Mouse (Mus musculus) forelimb bud, embryonic 11.5 days (tissue): Measurements from ENCODE around the gene Wdr93.
A peak's percentile ranks its signal among the peaks of the same experiment; 100 is the strongest.

Source experiments
- DNase-seq: peaks from one replicate; pipeline ENCODE4 v3.0.0-alpha.2; 2012; ENCODE audit warnings: low read depth, low spot score

The Wdr93 gene

GRCm38 (mm10) chr7:79742659-79743536 is at the start of gene Wdr93, which contains the start of gene Pex11a:
TSS of gene Wdr93 (plus strand) at chr7:79743163.
TSS of gene Pex11a (minus strand) at chr7:79743131.
- DNase-seq, result peak; percentile 79

GRCm38 (mm10) chr7:79696495-79696894 is 46.5 kb upstream of the Wdr93 start:
- no peak for DNase-seq

GRCm38 (mm10) chr7:79702755-79703154 is 40.2 kb upstream of the Wdr93 start:
- no peak for DNase-seq

DNA sequence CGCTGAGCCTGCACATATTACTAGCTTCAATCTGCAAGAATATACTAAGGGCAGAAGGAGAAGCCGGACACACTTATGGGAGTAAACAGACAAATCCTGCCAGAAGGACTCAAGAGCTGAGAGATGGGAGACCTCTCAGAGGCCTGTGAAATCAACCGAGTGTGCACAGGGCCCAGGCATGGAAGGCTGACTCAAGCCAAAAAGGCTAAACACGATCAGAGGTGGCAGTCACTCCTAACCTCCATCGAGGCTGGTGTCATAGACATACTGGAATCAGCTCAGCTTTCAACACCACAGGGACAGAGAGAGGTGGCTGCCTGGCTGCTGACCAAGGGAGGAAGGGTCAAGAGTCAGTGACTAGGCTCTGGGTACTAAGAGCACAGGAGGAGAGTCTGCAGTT is 37.8 kb upstream of the Wdr93 start:
- no peak for DNase-seq

DNA sequence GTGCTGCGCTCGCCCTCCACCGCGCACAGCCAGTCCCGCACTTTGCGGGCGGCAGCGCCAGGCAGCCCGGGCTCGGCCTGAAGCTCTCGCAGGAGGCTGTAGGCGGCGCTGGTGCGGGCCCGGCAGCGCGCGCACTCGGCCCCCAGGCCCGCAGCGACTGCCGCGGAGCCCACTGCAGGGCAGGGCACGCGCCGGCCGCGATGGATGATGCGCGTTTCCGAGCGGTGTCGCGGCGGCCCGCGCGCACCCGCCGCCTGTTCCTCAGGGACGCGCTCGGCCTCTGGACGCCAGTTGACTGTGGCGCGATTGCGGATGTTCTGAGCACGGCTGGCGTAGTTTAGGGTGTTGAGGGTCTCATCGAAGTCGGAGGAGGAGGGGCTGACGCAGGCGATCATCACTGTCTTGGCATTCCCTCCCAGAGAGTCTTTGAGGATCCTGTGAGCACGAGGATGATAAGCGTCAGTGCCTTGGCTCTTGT is 32.8 kb upstream of the Wdr93 start:
- peak; percentile 65 for DNase-seq

GRCm38 (mm10) chr7:79710831-79711230 is 32.1 kb upstream of the Wdr93 start:
- no peak for DNase-seq

DNA sequence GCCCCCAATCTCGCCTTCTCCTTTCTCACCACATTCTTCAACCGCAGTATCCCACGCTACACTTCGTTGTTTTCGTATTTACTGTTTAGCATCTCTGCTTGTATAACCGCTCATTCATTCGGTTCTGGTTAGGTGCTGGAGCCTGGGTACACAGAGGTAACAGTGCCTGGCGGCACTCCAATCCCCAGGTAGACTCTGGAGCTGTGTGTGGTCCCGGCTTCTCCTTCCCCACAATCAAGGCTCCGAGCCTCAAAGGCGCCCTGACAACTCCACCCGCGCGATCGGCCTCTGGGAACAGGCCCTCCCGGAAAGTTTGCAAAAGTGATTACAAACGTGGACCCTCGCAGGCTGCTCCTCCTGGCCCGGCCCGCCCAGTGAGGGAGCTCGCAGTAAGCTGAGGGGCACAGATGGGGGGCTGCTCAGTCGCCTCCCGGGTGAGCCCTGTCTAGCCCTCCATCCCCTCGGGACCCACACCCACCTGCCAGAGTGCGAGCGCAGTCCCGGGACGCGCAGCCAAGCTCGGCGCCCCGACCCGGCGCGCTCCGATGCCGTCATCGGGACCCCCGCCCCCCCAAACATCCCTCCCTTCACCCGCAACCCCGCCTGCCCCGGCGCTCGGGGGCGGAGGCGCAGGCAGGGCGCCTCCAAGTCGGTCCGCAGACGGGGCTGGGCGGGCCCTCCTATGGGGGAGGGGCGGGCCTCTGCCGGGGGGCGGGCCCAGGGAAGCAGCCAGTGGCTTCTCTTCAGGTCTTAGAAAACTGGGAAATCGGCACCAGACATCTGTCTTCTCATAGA is 27.6 kb upstream of the Wdr93 start, which contains the start of gene Kif7:
Kif7 (minus strand) TSS at position 534 of the 795 bp plus-strand sequence.
- peak; percentile 88 for DNase-seq

GRCm38 (mm10) chr7:79721386-79721977 is 21.5 kb upstream of the Wdr93 start:
- peak; percentile 33 for DNase-seq

GRCm38 (mm10) chr7:79727091-79727490 is 15.9 kb upstream of the Wdr93 start:
- DNase-seq, result peak; percentile 32

DNA sequence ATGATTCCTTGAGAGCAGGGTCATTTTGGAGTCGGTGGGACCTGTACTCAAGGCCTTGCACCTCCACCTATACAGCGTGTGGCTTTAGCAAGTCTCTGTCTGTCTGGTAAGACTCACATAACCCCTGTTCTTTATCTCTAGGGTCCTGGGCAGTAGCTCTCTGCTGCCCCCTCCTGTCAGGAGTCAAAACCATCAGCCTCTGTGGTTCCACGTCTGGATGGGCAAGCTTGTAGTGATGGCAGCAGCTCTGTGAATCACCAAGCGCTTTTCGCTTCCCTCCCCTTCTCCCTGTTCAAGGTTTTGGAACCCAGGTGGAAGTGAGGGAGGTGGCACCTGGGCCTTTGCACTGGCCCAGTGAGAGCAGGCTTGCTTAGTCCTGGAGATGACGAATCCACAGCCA is 14.7 kb upstream of the Wdr93 start:
- DNase-seq, result peak; percentile 65

GRCm38 (mm10) chr7:79729169-79729568 is 13.8 kb upstream of the Wdr93 start:
- DNase-seq, result peak; percentile 79

- DNase-seq, result no peak
These were observed 13.1 kb upstream of the Wdr93 start for GRCm38 (mm10) chr7:79729743-79730370.

DNA sequence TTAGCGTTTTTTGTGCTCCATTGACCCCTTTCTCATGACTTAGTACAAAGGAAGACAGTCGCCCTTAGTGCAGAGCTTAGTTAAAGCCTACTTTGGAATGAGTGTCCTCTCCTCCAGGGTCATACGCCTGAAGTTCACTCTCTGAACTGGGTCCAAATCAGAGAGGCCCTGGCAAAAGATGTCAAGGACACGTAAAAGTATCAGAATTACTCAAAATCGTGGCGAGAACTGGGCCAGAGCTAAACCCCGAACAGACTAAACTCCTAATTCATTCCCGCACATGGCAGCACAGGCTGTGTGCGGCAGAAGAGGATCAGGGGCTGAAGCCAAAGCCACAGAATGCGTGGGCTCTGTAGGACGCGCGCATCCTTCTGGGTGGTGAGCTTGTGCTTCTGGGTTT is 11.5 kb upstream of the Wdr93 start:
- DNase-seq, result no peak

GRCm38 (mm10) chr7:79732622-79733021 is 10.3 kb upstream of the Wdr93 start, which contains the start of gene Plin1:
TSS of gene Plin1 (minus strand) at chr7:79732903.
- no peak for DNase-seq

DNA sequence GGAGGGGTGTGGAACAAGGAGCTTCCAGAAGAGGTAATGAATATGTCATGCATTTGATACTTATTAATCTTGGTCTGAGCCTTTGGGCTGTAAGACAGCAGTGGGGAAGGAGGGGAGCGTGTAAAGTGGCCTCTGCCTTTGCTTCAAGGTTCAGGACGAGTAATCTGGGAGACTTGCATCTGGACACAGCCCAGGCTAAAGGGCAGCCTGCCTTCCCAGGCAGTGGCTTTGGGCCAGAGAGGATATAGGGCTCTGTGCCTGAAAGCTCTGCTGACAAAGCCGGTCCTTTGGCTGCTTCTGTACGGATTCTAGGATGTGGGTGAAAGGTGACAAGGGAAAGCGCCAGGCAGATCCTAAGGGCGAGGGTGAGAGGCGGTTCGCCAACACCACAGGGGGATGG is 8.4 kb upstream of the Wdr93 start:
- no peak for DNase-seq

DNA sequence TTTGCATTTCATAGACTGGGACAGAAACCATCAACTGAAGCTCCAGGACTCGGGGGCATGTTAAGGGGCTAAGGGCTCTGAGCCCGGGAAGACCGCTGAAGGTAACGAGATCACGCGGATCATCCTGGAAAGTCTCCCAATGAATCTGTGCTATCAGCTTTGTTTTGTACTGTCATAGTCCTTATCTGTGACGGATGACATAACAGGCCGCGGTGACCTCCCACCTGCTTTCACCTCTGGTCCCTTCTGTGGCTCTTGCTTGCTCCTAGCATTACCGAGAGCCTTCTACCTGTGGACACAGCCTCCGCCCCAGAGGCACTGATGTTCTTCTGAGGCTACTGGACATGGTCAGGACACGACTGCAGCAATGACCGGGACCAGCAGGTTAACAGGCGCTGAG is 6.5 kb upstream of the Wdr93 start:
- DNase-seq, result no peak

DNA sequence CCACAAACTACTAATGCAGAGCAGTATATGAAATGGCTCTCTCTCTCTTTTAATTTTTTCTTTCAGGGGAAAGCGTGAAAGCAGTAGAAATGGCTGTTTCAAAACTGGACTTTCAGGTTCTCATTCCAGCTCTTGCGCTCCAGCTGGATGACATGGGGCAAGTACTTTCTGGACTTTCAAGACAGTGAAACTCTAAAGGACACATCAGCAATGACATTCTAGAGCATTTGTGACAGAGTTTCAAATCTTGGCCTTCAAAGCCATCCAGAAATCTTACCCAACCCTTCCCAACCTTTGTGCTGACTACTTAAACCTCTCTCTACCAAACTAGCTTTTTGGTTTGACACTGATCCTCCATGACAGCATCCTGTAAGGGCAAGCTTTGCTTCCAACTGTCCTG is 4.0 kb upstream of the Wdr93 start:
- DNase-seq, result no peak

- DNase-seq, result no peak
These were observed 2.7 kb upstream of the Wdr93 start for GRCm38 (mm10) chr7:79740279-79740678.

- no peak for DNase-seq
These were observed 695 bp upstream of the Wdr93 start for GRCm38 (mm10) chr7:79742277-79742658.

- no peak for DNase-seq
These were observed 1.1 kb downstream of the Wdr93 start for GRCm38 (mm10) chr7:79744051-79744450.

GRCm38 (mm10) chr7:79744585-79744984 is 1.6 kb downstream of the Wdr93 start:
- no peak for DNase-seq
